Mouse (Mus musculus) heart, postnatal 0 days (tissue): Measurements from ENCODE around the gene Crocc.

Source experiments
- CTCF ChIP-seq: IDR thresholded peaks from 2 replicates; pipeline ENCODE4 v1.5.1; 2016; ENCODE audit warnings: antibody characterized with exemption, control low read depth, low read depth
- EP300 ChIP-seq: IDR thresholded peaks from 2 replicates; pipeline ENCODE4 v1.6.1; 2016; ENCODE audit warnings: antibody characterized with exemption, low read depth

- TF ChIP-seq CTCF = no peak
- TF ChIP-seq EP300 = no peak
Observed at GRCm38 (mm10) chr4:141068655-141069054, 8.3 kb upstream of the Crocc start.
